Mouse (Mus musculus) ES-Bruce4 (cell line): ENCODE results near the gene Cblb.

Experiments used
- CTCF ChIP-seq: IDR thresholded peaks from one replicate; pipeline ENCODE4 v1.8.1; 2011; ENCODE audit warnings: low read depth, low read length
- POLR2A ChIP-seq: IDR thresholded peaks from one replicate; pipeline ENCODE4 v1.8.1; 2011; ENCODE audit warnings: low read length; ENCODE audit not compliant: insufficient read depth

- TF ChIP-seq POLR2A (no peak), CTCF (no peak)
Observed at GRCm38 (mm10) chr16:52038821-52039220, 7.8 kb downstream of the Cblb start.
